Mouse (Mus musculus): ENCODE data around the gene Mt2.

GRCm38 (mm10) chr8:94206256-94206655 lies 33.8 kb downstream of the Mt2 start:
- TF ChIP-seq POLR2A (IDR thresholded peaks at IDR 0.05; ENCODE audit: control insufficient read depth, low read depth, low read length), result no peak
- TF ChIP-seq CTCF (IDR thresholded peaks at IDR 0.05; ENCODE audit: control insufficient read depth, insufficient read depth, insufficient replicate concordance, low read depth, low read length), result no peak

All from testis, adult 2 months (tissue).